Mouse (Mus musculus) heart, embryonic 10.5 days (tissue): ENCODE measurements around the gene Scn4a. TPM values are rescaled to one million over a fixed set of nuclear protein-coding genes. Genes with fewer than 3 reads are reported as not detected.
A peak's percentile ranks its signal among the peaks of the same experiment; 100 is the strongest.
"Not testable (repeated sequence)": the region's sequence is repeated elsewhere in the genome, so short reads cannot be mapped to it uniquely, and the experiment has no call there.

ENCODE experiments used
- DNase-seq: peaks from one replicate; pipeline ENCODE4 v3.0.0-alpha.2; 2017; ENCODE audit warnings: low spot score
- H3K27ac ChIP-seq: fragments of 300-500 bp; sonication (generic); 2 replicates; pipeline ENCODE4 v1.5.1; 2016; ENCODE audit warnings: mild to moderate bottlenecking
- H3K27me3 ChIP-seq: fragments of 300-500 bp; sonication (generic); 2 replicates; pipeline ENCODE4 v1.6.1; 2016; ENCODE audit warnings: mild to moderate bottlenecking; ENCODE audit not compliant: poor library complexity, insufficient read depth, severe bottlenecking
- H3K36me3 ChIP-seq: fragments of 300-500 bp; sonication (generic); 2 replicates; pipeline ENCODE4 v1.6.1; 2016; ENCODE audit warnings: mild to moderate bottlenecking, moderate library complexity
- H3K4me1 ChIP-seq: fragments of 300-500 bp; sonication (generic); 2 replicates; pipeline ENCODE4 v1.6.1; 2016; ENCODE audit warnings: mild to moderate bottlenecking
- H3K4me3 ChIP-seq: fragments of 300-500 bp; sonication (generic); 2 replicates; pipeline ENCODE4 v1.5.1; 2016; ENCODE audit warnings: mild to moderate bottlenecking, moderate library complexity
- H3K9me3 ChIP-seq: fragments of 300-500 bp; sonication (generic); 2 replicates; pipeline ENCODE4 v1.6.1; 2016; ENCODE audit warnings: mild to moderate bottlenecking, moderate library complexity
- WGBS: fragments of 180-500 bp; shearing (Covaris S2); methylation state at CpG from one replicate; pipeline ENCODE4 v1.1.7; 2016; 5-methylcytosine and 5-hydroxymethylcytosine counted together
- polyA plus RNA-seq: library from polyadenylated mRNA; unstranded; fragments of >200 nt; fragmentation: Nextera tagmentation; extraction: Ambion mirVana; gene quantifications from 2 replicates; pipeline ENCODE4 v1.2.1, GENCODE M21; 2016

Scn4a gene
- 0.20 and 0.44 TPM in 2 replicates for polyA plus RNA-seq

DNA sequence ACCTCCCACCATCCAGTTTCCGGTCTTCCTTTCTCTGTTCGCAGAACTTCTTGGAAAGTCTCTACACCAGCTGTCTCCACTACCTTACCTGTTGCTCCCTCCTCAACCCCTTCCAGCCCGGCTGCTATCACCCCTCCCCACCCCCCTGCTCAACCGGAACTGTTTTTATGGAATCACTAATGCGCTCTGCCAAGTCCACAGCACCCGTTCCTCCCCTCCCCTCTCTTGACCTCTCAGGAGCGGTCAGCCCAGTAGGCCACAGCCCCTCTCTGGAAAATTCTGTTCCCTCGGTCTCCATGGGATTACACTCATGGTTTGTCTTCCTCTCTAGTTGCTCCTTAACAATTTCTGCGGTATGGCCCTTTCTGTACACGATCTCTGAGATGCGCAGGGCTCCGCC is at the start of gene Scn4a:
Gene Scn4a (minus strand): TSS at position 101 of the 400 bp plus-strand sequence.
- H3K9me3 ChIP-seq = no peaks in the 10 kb centered on the region
- DNase-seq = no peak
- no peak within 1 kb of the TSS for H3K27ac ChIP-seq
- WGBS = 83% methylated on average over 12 of the region's 12 CpGs
- no peaks in the 10 kb centered on the region for H3K27me3 ChIP-seq
- H3K4me1 ChIP-seq = peaks cover 24% of the 10 kb centered on the region
- no peak within 1 kb of the TSS for H3K4me3 ChIP-seq
- no peaks in the 10 kb centered on the region for H3K36me3 ChIP-seq

GRCm38 (mm10) chr11:106398481-106398880 is 45.4 kb upstream of the Scn4a start:
- WGBS = 93% methylated on average over 8 of the region's 8 CpGs
- Histone ChIP-seq H3K36me3 (peaks cover 43% of the 10 kb centered on the region), H3K9me3 (no peaks in the 10 kb centered on the region), H3K4me3 (no peak overlapping the region), H3K27ac (no peak overlapping the region), H3K27me3 (no peaks in the 10 kb centered on the region), H3K4me1 (0 out of 2 replicates have a peak, but pooled peaks cover under 1% of the 10 kb centered on the region)
- no peak for DNase-seq

DNA sequence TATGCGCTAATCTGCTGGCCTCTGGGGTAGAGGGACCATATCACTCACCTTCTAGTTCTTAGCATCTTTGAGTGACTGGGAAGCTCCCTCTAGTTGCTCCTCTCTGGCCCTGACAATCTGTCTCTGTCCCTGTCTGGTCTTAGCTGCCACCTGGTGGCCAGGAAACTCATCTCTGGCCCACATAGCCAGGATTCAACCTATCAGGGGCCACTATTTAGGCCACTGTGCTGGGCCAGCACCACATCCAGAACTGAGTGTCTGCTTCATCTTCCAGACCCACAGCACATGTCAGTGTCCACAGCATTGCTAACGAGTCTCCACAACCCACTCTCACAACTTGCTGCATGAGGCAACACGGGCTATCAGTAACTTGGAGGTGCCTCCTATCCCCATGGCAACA is 44.6 kb upstream of the Scn4a start:
- no peak for DNase-seq
- H3K4me1 ChIP-seq = peaks cover 5% of the 10 kb centered on the region; the same call in 1 of the 2 replicates
- no peaks in the 10 kb centered on the region for H3K27me3 ChIP-seq
- H3K9me3 ChIP-seq = no peaks in the 10 kb centered on the region
- peaks cover 35% of the 10 kb centered on the region for H3K36me3 ChIP-seq
- H3K27ac ChIP-seq = no peak overlapping the region
- H3K4me3 ChIP-seq = no peak overlapping the region
- WGBS = 79% methylated on average over 3 of the region's 3 CpGs

DNA sequence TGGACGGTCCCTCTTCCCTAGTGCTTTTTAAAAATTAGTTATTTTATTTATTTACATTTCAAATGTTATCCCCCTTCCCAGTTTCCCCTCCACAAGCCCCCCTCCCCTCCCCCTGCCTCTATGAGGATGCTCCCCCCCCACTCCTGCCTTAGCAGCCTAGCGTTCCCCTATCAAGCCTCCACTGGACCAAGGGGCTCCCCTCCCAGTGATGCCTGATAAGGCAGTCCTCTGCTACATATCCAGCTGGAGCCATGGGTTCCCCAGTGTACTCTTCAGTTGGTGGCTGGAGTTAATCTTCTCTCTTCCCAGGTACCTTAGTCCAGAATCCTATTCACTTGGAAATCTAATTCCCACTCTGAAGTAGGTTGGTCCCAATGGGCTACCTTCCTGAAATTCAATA is 41.0 kb upstream of the Scn4a start:
- H3K36me3 ChIP-seq = peaks cover 18% of the 10 kb centered on the region
- 56% methylated on average over 2 of the region's 2 CpGs for WGBS
- H3K9me3 ChIP-seq, H3K27ac ChIP-seq, H3K4me1 ChIP-seq, H3K27me3 ChIP-seq, H3K4me3 ChIP-seq, DNase-seq: not testable (repeated sequence)

- 66% methylated on average over 4 of the region's 4 CpGs for whole genome bisulfite sequencing
- H3K9me3 ChIP-seq = no peaks in the 10 kb centered on the region
- no peaks in the 10 kb centered on the region for H3K27me3 ChIP-seq
- no peak overlapping the region for H3K27ac ChIP-seq
- peaks cover 11% of the 10 kb centered on the region for H3K36me3 ChIP-seq
- H3K4me3 ChIP-seq = no peak overlapping the region
- DNase-seq = no peak
- peaks cover 9% of the 10 kb centered on the region; the same call in 1 of the 2 replicates for H3K4me1 ChIP-seq
Measured at GRCm38 (mm10) chr11:106393331-106393616, 40.2 kb upstream of the Scn4a start.

GRCm38 (mm10) chr11:106392597-106393330 is 39.7 kb upstream of the Scn4a start:
- 64% methylated on average over 7 of the region's 7 CpGs for WGBS
- Histone ChIP-seq H3K36me3 (peaks cover 5% of the 10 kb centered on the region; the same call in 1 of the 2 replicates), H3K27me3 (no peaks in the 10 kb centered on the region), H3K9me3 (no peaks in the 10 kb centered on the region), H3K4me1 (peaks cover 9% of the 10 kb centered on the region; the same call in 1 of the 2 replicates), H3K4me3 (no peak overlapping the region), H3K27ac (no peak overlapping the region)
- DNase-seq = no peak

- Histone ChIP-seq H3K27ac (no peak overlapping the region), H3K4me3 (no peak overlapping the region), H3K4me1 (peaks cover 9% of the 10 kb centered on the region; the same call in 1 of the 2 replicates), H3K27me3 (no peaks in the 10 kb centered on the region), H3K36me3 (0 out of 2 replicates have a peak, but pooled peaks cover 4% of the 10 kb centered on the region), H3K9me3 (no peaks in the 10 kb centered on the region)
- DNase-seq = peak; percentile 84
- 32% methylated on average over 6 of the region's 6 CpGs for WGBS
Measured at GRCm38 (mm10) chr11:106391546-106392188, 38.6 kb upstream of the Scn4a start.

DNA sequence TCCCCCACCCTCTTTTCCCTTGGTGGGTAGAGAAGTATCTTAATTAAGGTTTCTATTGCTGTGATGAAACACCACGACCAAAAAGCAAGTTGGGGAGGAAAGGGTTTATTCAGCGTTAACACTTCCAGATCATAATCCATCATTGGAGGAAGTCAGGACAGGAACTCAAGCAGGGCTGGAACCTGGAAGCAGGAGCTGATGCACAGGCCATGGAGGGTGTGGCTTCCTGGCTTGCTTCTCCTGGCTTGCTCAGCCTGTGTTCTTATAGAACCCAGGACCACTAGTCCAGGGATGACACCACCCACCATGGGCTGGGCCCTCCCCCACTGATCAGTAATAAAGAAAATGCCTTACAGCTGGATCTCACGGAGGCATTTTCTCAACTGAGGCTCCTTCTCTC is 37.7 kb upstream of the Scn4a start:
- Histone ChIP-seq H3K27me3 (no peaks in the 10 kb centered on the region), H3K27ac (no peak overlapping the region), H3K36me3 (0 out of 2 replicates have a peak, but pooled peaks cover 4% of the 10 kb centered on the region), H3K4me3 (no peak overlapping the region), H3K9me3 (no peaks in the 10 kb centered on the region), H3K4me1 (peaks cover 9% of the 10 kb centered on the region; the same call in 1 of the 2 replicates)
- 57% methylated on average over 3 of the region's 3 CpGs for WGBS
- DNase-seq = no peak

DNA sequence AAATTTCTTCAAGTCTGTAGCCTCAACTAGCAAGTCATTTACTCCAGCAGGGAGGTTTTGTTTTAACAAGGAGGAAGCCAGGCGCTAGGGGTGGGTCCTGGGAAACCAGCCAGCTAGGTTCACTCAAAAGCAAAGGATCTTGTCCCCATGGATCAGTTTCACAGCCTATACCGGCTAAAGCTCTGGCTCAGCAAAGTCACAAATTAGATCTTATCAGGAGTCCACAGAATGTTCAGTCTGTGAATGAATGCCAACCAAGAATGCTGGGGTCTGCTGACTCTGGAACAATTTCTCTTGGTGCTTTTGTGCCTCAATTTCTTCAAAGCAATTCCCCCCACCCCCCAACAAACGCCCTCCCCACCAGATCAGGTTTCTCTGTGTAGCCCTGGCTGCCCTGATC is 36.5 kb upstream of the Scn4a start:
- DNase-seq = no peak
- Histone ChIP-seq H3K4me3 (no peak overlapping the region), H3K27ac (no peak overlapping the region), H3K36me3 (0 out of 2 replicates have a peak, but pooled peaks cover 4% of the 10 kb centered on the region), H3K27me3 (no peaks in the 10 kb centered on the region), H3K4me1 (peaks cover 9% of the 10 kb centered on the region; the same call in 1 of the 2 replicates), H3K9me3 (no peaks in the 10 kb centered on the region)
- 24% methylated on average over 3 of the region's 3 CpGs for WGBS

- WGBS = 63% methylated on average over 6 of the region's 6 CpGs
- Histone ChIP-seq H3K4me1 (0 out of 2 replicates have a peak, but pooled peaks cover 11% of the 10 kb centered on the region), H3K36me3 (no peaks in the 10 kb centered on the region), H3K27ac (peak within 1 kb of the TSS; percentile 39; the same call in 1 of the 2 replicates), H3K4me3 (no peak within 1 kb of the TSS), H3K27me3 (no peaks in the 10 kb centered on the region), H3K9me3 (no peaks in the 10 kb centered on the region)
- DNase-seq = no peak
Measured at GRCm38 (mm10) chr11:106387791-106388216, 34.7 kb upstream of the Scn4a start, which contains the start of gene Icam2. TSS of gene Icam2 (minus strand) at chr11:106388075.

DNA sequence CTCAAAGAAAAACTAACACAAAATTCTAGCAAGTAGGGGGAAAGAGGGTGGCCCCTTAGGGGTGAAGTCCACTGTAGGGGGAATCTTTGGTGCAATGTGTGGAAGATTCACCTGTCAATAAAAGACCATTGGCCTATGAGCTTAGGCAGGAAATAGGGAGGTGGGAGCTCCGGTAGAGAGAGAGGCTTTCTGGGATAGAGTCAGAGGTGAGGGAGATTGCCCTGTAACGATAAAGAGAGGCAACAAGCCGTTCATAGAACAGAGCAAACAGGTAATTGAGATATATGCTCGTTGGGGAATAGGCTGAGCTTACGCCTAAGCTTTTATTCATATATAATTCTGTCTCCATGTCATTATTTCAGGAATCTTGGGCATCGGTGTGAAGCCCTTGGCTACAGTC is 33.9 kb upstream of the Scn4a start:
- 82% methylated on average over 6 of the region's 6 CpGs for WGBS
- no peak for DNase-seq
- 0 out of 2 replicates have a peak, but pooled peaks cover 16% of the 10 kb centered on the region for H3K4me1 ChIP-seq
- no peaks in the 10 kb centered on the region for H3K27me3 ChIP-seq
- H3K36me3 ChIP-seq = no peaks in the 10 kb centered on the region
- H3K4me3 ChIP-seq = no peak overlapping the region
- no peaks in the 10 kb centered on the region for H3K9me3 ChIP-seq
- no peak overlapping the region for H3K27ac ChIP-seq

DNA sequence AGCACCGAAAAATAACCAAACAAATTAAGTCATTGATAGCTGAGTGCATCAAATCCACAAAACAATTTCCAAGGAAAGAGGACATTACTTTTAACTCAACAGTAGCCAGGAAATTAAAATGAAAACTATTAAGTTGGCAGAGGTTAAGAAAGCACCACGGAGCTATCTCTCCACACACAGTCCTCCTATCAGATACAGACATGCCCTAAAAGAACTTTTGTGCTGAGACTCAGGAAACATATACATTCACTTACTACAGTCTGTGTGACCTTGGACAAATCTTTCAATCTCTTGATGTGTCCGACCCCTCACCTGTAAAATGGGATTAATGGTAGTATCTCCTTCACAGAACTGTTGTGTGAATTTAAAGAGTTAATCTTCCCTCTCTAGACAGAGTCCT is 33.3 kb upstream of the Scn4a start:
- no peaks in the 10 kb centered on the region for H3K9me3 ChIP-seq
- H3K27me3 ChIP-seq = no peaks in the 10 kb centered on the region
- H3K36me3 ChIP-seq = no peaks in the 10 kb centered on the region
- 70% methylated on average over 3 of the region's 3 CpGs for WGBS
- no peak overlapping the region for H3K4me3 ChIP-seq
- no peak for DNase-seq
- H3K27ac ChIP-seq = no peak overlapping the region
- 0 out of 2 replicates have a peak, but pooled peaks cover 12% of the 10 kb centered on the region for H3K4me1 ChIP-seq
